In genomic region chr17:59421489-59421888, GRCm38 (mm10) we compare ENCODE assay signal across 14 mouse cellular contexts.
DNase-seq lines count a peak whose midpoint lies in the region; ATAC-seq and TF ChIP-seq lines count a peak whose summit lies in the region.
"Had no signal": no experiment of that assay in that cellular context is flagged by ENCODE, and none has a peak within 500 bp of the region (broad histone marks: within the 10 kb centered on the region; RNA-seq: fewer than 3 reads in every experiment).

No protein-coding gene starts in this region.

- WGBS in forebrain, postnatal 0 days, result 77% methylated on average over 14 of the region's 14 CpGs
- WGBS in forebrain, embryonic 10.5 days, result 92% methylated on average over 14 of the region's 14 CpGs
- WGBS in kidney, postnatal 0 days, result 29% methylated on average over 14 of the region's 14 CpGs
- WGBS in hindbrain, embryonic 16.5 days, result 61% methylated on average over 14 of the region's 14 CpGs

- no peak overlapping the region for H3K9ac ChIP-seq in forebrain, postnatal 0 days
- H3K9ac ChIP-seq in kidney, postnatal 0 days (ENCODE audit: low read depth, low read length), result no peak overlapping the region
- no peak overlapping the region for H3K9ac ChIP-seq in hindbrain, embryonic 16.5 days (ENCODE audit: low read depth, low read length)
- H3K9ac ChIP-seq: embryonic facial prominence, embryonic 13.5 days; lung, embryonic 15.5 days had no signal

- ATAC-seq in forebrain, postnatal 0 days, result peak; percentile 18
- ATAC-seq in kidney, postnatal 0 days (replicated peaks; ENCODE audit: low FRiP score, low read depth), result no peak
- peak; percentile 69; the same call in 1 of the 2 replicates for ATAC-seq in hindbrain, embryonic 16.5 days

- H3K4me2 ChIP-seq in forebrain, postnatal 0 days (ENCODE audit: low read depth), result no peak overlapping the region; the same call in 1 of the 2 replicates
- H3K4me2 ChIP-seq in kidney, postnatal 0 days (ENCODE audit: low read length), result peak overlapping the region; percentile 39
- H3K4me2 ChIP-seq in hindbrain, embryonic 16.5 days (ENCODE audit: low read length), result peak overlapping the region; percentile 33
- H3K4me2 ChIP-seq: embryonic facial prominence, embryonic 13.5 days; lung, embryonic 15.5 days had no signal

- H3K36me3 ChIP-seq in forebrain, postnatal 0 days (ENCODE audit: insufficient read depth), result no peaks in the 10 kb centered on the region
- no peaks in the 10 kb centered on the region for H3K36me3 ChIP-seq in forebrain, embryonic 10.5 days (replicated peaks)
- no peaks in the 10 kb centered on the region for H3K36me3 ChIP-seq in kidney, postnatal 0 days (ENCODE audit: insufficient read depth, low read length)
- H3K36me3 ChIP-seq in hindbrain, embryonic 16.5 days (ENCODE audit: control insufficient read depth, insufficient read depth, low read length), result no peaks in the 10 kb centered on the region
- H3K36me3 ChIP-seq: embryonic facial prominence, embryonic 13.5 days; G1E; lung, embryonic 15.5 days had no signal

- TF ChIP-seq CTCF in forebrain, postnatal 0 days (IDR thresholded peaks at IDR 0.05; ENCODE audit: low read depth), result no peak
- no peak for TF ChIP-seq CTCF in kidney, postnatal 0 days (IDR thresholded peaks at IDR 0.05; ENCODE audit: low read depth)

- no peaks in the 10 kb centered on the region for H3K9me3 ChIP-seq in forebrain, postnatal 0 days (ENCODE audit: low read length)
- H3K9me3 ChIP-seq in forebrain, embryonic 10.5 days, result no peaks in the 10 kb centered on the region
- no peaks in the 10 kb centered on the region for H3K9me3 ChIP-seq in kidney, postnatal 0 days (replicated peaks; ENCODE audit: low read length)
- no peaks in the 10 kb centered on the region for H3K9me3 ChIP-seq in hindbrain, embryonic 16.5 days (ENCODE audit: control insufficient read depth, low read length)
- H3K9me3 ChIP-seq: embryonic facial prominence, embryonic 13.5 days; lung, embryonic 15.5 days had no signal

- no peak overlapping the region for H3K4me3 ChIP-seq in forebrain, postnatal 0 days (ENCODE audit: low read depth, low read length)
- no peak overlapping the region for H3K4me3 ChIP-seq in forebrain, embryonic 10.5 days
- 0 out of 2 replicates have a peak overlapping the region, but pooled peaks have one; percentile 0 for H3K4me3 ChIP-seq in kidney, postnatal 0 days (replicated peaks; ENCODE audit: low read depth, low read length)
- H3K4me3 ChIP-seq in hindbrain, embryonic 16.5 days (ENCODE audit: low read length), result no peak overlapping the region
- H3K4me3 ChIP-seq: embryonic facial prominence, embryonic 13.5 days; lung, embryonic 15.5 days had no signal

- no peak overlapping the region for H3K27ac ChIP-seq in forebrain, postnatal 0 days (ENCODE audit: low read depth, low read length)
- no peak overlapping the region for H3K27ac ChIP-seq in forebrain, embryonic 10.5 days
- H3K27ac ChIP-seq in kidney, postnatal 0 days, result no peak overlapping the region
- no peak overlapping the region for H3K27ac ChIP-seq in hindbrain, embryonic 16.5 days (ENCODE audit: low read depth, low read length)
- H3K27ac ChIP-seq: embryonic facial prominence, embryonic 13.5 days; lung, embryonic 15.5 days had no signal

- H3K27me3 ChIP-seq in forebrain, postnatal 0 days (ENCODE audit: insufficient read depth, low read length), result no peaks in the 10 kb centered on the region
- H3K27me3 ChIP-seq in forebrain, embryonic 10.5 days (ENCODE audit: poor library complexity, severe bottlenecking), result no peaks in the 10 kb centered on the region
- no peaks in the 10 kb centered on the region for H3K27me3 ChIP-seq in kidney, postnatal 0 days (ENCODE audit: insufficient read depth, low read length)
- no peaks in the 10 kb centered on the region for H3K27me3 ChIP-seq in hindbrain, embryonic 16.5 days (replicated peaks; ENCODE audit: control insufficient read depth, insufficient read depth, low read length)
- H3K27me3 ChIP-seq: embryonic facial prominence, embryonic 13.5 days; lung, embryonic 15.5 days had no signal

- DNase-seq in forebrain, postnatal 0 days, result peak; percentile 21
- no peak for DNase-seq in forebrain, embryonic 10.5 days (ENCODE audit: extremely low spot score, low spot score)
- DNase-seq in kidney, postnatal 0 days (ENCODE audit: low spot score), result peak; percentile 7
- no peak for DNase-seq in kidney, postnatal 36 days
- peak; percentile 37 for DNase-seq in mesoderm, embryonic 11.5 days (ENCODE audit: low read depth, low spot score)
- DNase-seq in heart, adult 8-10 months (ENCODE audit: low spot score), result no peak
- DNase-seq: adrenal gland, adult 8-10 months; cerebellum, adult 8-10 months; kidney, adult 8-10 months; right cerebral cortex, postnatal 14 days had no signal

- no peaks in the 10 kb centered on the region for H3K4me1 ChIP-seq in forebrain, postnatal 0 days (ENCODE audit: insufficient read depth)
- no peaks in the 10 kb centered on the region for H3K4me1 ChIP-seq in forebrain, embryonic 10.5 days
- H3K4me1 ChIP-seq in kidney, postnatal 0 days (replicated peaks; ENCODE audit: insufficient read depth, low read length), result no peaks in the 10 kb centered on the region
- H3K4me1 ChIP-seq in hindbrain, embryonic 16.5 days (ENCODE audit: control insufficient read depth, insufficient read depth, low read depth, low read length), result no peaks in the 10 kb centered on the region
- H3K4me1 ChIP-seq: embryonic facial prominence, embryonic 13.5 days; lung, embryonic 15.5 days had no signal

Comparison
In these comparisons a context has a peak if more than half of its experiments do, and no peak if none do; other contexts are left out.
1. DNase-seq: peak in forebrain, postnatal 0 days (single experiment), kidney, postnatal 0 days (single experiment) and mesoderm, embryonic 11.5 days (single experiment); none in forebrain, embryonic 10.5 days (single experiment), kidney, postnatal 36 days (0 of 2) and heart, adult 8-10 months (single experiment).